Mouse (Mus musculus) megakaryocyte, adult 5-6 weeks (primary cell): ENCODE data around the gene Gm11758. TPM values are rescaled to one million over a fixed set of nuclear protein-coding genes. Genes with fewer than 3 reads are reported as not detected.
"Not testable (repeated sequence)": the region's sequence is repeated elsewhere in the genome, so short reads cannot be mapped to it uniquely, and the experiment has no call there.

Experiments used
- ATAC-seq: 2 replicates; pipeline ENCODE4 v1.8.0; 2016; ENCODE audit warnings: mild to moderate bottlenecking, inconsistent platforms; ENCODE audit not compliant: poor library complexity, severe bottlenecking
- total RNA-seq, 2 experiments: library from RNA; stranded (forward) in 1 of 2; stranded (reverse) in 1 of 2; fragments of 153-499, 151-499 nt in 1 of 2; fragments of 221-1000, 200-1000 nt in 1 of 2; gene quantifications; 2 replicates each; pipeline versions ENCODE4 v1.2.3 to v1.2.4; 2015 to 2017

Gm11758 gene
- total RNA-seq (2015) (not detected in 2 replicates), total RNA-seq (2017) (not detected in 2 replicates)

- not testable (repeated sequence) for ATAC-seq
These were observed at the start of gene Gm11758 for GRCm38 (mm10) chr4:73876166-73876565. TSS of gene Gm11758 (minus strand) at chr4:73876266.

- ATAC-seq, result not testable (repeated sequence)
These were observed 44.6 kb upstream of the Gm11758 start, which contains the start of gene Gm11756 for GRCm38 (mm10) chr4:73920660-73921059. TSS of gene Gm11756 (minus strand) at chr4:73920760.

- not testable (repeated sequence) for ATAC-seq
These were observed 29.8 kb upstream of the Gm11758 start, which contains the start of gene Gm13871 for GRCm38 (mm10) chr4:73905853-73906252. TSS of gene Gm13871 (minus strand) at chr4:73905953.

GRCm38 (mm10) chr4:73891012-73891411, 14.9 kb upstream of the Gm11758 start, which contains the start of gene Gm11757:
TSS of gene Gm11757 (minus strand) at chr4:73891112.
- not testable (repeated sequence) for ATAC-seq

DNA sequence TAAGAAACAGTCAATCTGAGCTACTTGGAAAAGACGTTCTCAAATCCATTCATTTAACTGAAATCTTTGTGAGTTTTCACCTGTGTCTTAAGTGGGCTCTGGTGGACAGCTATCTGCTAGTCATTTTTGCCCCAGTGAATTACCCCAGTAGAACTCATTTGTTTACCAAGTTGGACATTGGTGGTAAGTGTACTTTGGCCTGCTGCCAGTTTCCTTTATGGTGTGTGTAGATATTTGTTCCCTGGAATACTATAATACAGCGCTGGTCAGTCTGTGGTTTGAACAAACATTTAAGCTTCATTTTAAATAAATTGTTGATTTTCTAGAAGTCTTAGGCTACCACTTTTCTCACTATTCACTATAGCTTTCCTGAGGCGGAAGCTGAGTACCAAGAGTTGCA, 49.5 kb downstream of the Gm11758 start:
- ATAC-seq, result no peak

Other genes with a start within 250 kb of the Gm11758 start
- not detected in 2 replicates for gene Gm11236, start 238.1 kb downstream of the Gm11758 start, total RNA-seq (2015)
- gene Gm11236, start 238.1 kb downstream of the Gm11758 start, total RNA-seq (2017), result not detected in 2 replicates
- gene Gm11239, start 207.9 kb downstream of the Gm11758 start, total RNA-seq (2015), result not detected in 2 replicates
- gene Gm11239, start 207.9 kb downstream of the Gm11758 start, total RNA-seq (2017), result not detected in 2 replicates
- not detected in 2 replicates for gene Gm428, start 192.8 kb downstream of the Gm11758 start, total RNA-seq (2015)
- not detected in 2 replicates for gene Gm428, start 192.8 kb downstream of the Gm11758 start, total RNA-seq (2017)
- gene Rasef, start 85.3 kb downstream of the Gm11758 start, total RNA-seq (2015), result not detected in 2 replicates
- gene Rasef, start 85.3 kb downstream of the Gm11758 start, total RNA-seq (2017), result not detected in 2 replicates
- not detected in 2 replicates for gene Gm11757, start 14.8 kb upstream of the Gm11758 start, total RNA-seq (2015)
- not detected in 2 replicates for gene Gm11757, start 14.8 kb upstream of the Gm11758 start, total RNA-seq (2017)
- not detected in 2 replicates for gene Gm13871, start 29.7 kb upstream of the Gm11758 start, total RNA-seq (2015)
- gene Gm13871, start 29.7 kb upstream of the Gm11758 start, total RNA-seq (2017), result not detected in 2 replicates
- gene Gm11756, start 44.5 kb upstream of the Gm11758 start, total RNA-seq (2015), result not detected in 2 replicates
- gene Gm11756, start 44.5 kb upstream of the Gm11758 start, total RNA-seq (2017), result not detected in 2 replicates
- gene 2310002L09Rik, start 74.6 kb upstream of the Gm11758 start, total RNA-seq (2015), result not detected in 2 replicates
- not detected in 2 replicates for gene 2310002L09Rik, start 74.6 kb upstream of the Gm11758 start, total RNA-seq (2017)
- not detected in 2 replicates for gene Frmd3, start 137.2 kb upstream of the Gm11758 start, total RNA-seq (2015)
- not detected in 2 replicates for gene Frmd3, start 137.2 kb upstream of the Gm11758 start, total RNA-seq (2017)